Mouse (Mus musculus): ENCODE data around the gene Fcrl6. TPM values are rescaled to one million over a fixed set of nuclear protein-coding genes. Genes with fewer than 3 reads are reported as not detected.

Fcrl6 gene
- polyA plus RNA-seq, 1 experiment: not detected

DNA sequence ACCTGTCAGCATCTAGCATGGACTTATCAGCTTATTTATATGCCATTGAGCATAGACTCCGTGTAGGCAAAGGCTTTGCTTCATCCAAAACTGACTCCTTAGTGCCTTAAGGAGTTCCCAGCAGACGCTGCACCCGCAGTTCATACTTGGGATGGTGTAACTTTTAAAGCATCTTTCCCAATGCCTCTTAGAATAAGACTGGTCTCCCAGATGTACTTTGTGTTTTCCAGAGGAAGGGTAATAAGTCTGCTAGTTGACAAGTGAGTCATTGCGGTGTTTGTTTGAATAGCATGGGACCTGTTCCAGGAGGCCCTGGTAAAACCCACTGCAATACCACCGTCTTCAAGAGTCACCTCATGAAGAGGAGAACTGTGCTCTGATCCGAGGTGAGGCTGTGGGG is 22.2 kb downstream of the Fcrl6 start:
- TF ChIP-seq GATA1 (IDR thresholded peaks at IDR 0.05; ENCODE audit: low read length): no peak

DNA sequence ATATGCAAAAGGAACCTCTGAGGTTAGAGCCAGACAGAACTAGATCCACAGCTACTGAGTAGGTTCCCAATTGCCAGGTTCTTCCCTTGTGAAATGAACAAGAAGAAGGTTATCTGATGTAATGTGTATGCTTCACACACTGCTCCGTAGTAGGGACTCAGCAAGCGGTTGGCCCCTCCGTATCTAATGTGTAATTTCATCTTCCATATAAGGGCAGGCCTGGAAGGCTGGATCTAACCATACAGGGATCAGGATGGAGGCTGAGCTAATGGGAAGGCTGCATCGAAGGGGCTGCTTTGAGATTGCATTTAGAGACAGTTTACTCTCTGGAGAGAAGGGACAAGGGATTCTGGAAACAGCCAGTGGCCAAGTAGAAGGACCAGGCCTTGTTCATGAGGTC is 34.6 kb downstream of the Fcrl6 start:
- TF ChIP-seq GATA1 (IDR thresholded peaks at IDR 0.05; ENCODE audit: low read length): no peak

DNA sequence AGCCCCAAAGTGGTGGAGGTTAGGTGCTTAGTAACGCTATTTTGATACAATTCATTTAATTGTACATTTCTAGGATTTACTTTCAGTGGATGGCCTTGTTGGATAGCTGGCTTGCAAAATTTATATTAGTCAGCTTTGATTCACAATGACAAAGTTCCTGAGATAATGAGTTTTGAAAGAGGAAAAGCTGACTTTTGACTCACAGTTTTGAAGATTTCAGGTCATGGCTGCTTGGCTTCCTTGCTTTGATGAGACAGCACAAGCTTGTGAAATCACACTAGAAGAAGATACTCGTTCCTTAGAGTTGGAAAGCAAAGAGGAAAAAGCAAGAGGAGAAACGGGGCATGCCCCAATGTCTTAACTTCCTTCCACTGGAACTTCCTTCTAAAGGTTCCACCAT is 36.2 kb downstream of the Fcrl6 start:
- TF ChIP-seq GATA1 (IDR thresholded peaks at IDR 0.05; ENCODE audit: low read length): no peak

DNA sequence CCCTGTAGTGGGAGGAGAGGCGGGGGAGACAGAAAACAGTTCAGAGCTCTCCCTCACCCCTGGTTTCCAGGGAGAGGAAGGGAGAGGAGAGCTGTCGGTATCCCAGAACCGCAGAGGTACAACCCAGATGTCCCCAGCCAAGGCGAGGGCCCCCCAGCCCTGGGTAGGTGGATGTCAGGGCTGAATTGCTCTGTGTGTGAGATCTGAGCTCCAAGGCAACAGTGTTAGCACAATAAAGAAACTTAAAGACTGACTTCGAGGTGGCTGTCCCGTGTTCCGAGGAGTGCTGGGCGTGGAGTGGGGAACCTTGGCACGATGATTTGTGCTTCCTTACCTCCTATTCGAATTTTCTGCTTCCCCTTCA is 38.9 kb downstream of the Fcrl6 start:
- no peak for TF ChIP-seq GATA1 (IDR thresholded peaks at IDR 0.05; ENCODE audit: low read length)

DNA sequence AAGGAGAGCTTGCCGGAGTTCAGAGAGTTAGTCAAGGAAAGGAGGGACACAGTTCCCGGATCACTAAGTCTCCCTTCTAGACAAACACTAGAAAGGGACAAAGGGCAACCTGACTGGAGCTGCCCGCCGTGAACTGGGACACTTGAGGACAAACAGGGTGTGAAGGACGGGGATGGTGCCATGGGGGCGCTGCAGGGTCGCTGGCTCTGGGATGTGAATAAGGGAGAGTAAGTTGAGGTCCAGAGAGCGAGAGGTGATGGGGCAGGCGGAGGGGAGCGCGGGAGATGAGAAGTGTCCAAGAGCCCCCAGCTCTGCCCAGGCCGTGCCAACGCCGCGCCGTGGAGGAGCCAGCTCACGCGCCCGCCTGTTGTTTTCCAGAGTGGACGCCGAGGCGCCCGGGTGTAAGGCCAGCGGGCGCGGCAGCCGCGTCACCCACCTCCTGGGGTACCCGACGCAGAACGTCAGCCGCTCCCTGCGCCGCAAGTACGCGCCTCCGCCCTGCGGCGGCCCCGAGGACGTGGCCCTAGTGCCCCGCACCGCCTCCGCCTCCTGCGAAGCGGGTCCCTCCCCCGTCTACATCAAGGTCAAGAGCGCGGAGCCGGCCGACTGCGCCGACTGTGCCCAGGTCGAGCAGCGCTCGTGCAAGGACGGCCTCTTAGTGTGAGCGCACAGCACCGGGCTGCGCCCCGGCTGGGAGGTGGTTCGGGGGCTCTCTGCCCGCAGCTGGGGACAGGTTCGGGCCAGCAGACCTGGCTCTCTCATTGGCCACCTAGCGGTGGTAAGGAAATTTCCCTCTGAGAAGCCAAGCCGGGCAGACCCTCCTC is 39.5 kb downstream of the Fcrl6 start:
- TF ChIP-seq GATA1 (IDR thresholded peaks at IDR 0.05; ENCODE audit: low read length): no peak

DNA sequence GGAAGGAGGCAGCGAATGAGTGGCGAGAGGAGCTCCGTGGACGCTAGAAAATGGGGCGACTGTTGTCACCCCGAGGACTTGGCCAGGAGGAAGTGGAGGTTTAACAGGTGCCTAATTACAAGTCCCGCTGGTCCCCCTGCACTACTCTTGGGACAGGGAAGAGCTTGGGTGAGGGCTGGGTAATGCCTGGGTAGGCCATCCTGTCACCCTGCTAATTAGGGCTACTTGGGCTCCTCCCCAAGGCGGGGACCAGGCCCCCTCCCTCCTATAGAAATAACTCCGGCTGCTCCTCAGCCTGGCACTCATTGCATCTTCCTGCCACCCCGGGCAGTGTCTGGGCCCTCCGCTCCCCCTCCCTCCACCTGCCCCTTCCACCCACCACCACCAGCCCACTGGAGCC is 46.7 kb downstream of the Fcrl6 start, which contains the start of gene Vsig8:
TSS of gene Vsig8 (plus strand) at position 301 of the 400 bp plus-strand sequence.
- no peak for TF ChIP-seq GATA1 (IDR thresholded peaks at IDR 0.05; ENCODE audit: low read length)

DNA sequence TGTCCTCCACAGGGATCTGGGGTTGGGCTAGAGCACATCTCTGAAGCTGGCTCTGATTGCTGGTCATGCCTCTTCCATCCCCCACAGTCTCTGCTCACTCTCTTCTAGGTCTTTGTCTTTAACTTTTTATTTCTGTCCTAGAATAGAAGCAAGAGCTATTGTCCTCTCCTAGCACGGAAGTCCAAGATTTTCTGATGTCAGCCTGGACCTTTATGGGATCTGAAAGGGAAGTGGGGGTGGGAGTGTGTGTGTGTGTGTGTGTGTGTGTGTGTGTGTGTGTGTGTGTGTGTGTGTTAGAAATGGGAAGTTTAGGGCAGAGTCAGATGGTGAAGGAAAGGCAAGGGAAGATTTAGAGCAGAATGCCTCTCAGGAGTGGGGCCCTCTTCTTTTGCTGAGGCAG is 49.7 kb downstream of the Fcrl6 start:
- no peak for TF ChIP-seq GATA1 (IDR thresholded peaks at IDR 0.05; ENCODE audit: low read length)

DNA sequence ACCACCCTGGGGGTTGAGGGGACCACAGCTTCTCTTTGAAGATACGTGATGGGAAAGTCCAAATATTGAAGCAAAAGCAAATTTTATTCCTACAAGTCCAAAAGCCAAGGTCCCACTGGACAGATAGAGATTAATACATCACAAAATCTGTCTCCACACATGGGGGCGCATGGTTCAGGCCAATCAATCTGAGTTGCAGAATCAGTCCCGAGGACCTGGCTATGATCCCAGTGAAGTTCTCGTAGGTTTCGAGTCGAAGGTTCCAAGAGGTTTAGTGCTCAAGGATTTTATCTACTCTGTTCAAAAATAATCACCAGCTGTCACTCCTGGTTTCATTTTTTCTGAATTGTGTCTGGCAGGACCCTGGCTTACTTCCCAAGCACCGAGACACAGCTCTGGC is 51.3 kb downstream of the Fcrl6 start:
- no peak for TF ChIP-seq GATA1 (IDR thresholded peaks at IDR 0.05; ENCODE audit: low read length)

DNA sequence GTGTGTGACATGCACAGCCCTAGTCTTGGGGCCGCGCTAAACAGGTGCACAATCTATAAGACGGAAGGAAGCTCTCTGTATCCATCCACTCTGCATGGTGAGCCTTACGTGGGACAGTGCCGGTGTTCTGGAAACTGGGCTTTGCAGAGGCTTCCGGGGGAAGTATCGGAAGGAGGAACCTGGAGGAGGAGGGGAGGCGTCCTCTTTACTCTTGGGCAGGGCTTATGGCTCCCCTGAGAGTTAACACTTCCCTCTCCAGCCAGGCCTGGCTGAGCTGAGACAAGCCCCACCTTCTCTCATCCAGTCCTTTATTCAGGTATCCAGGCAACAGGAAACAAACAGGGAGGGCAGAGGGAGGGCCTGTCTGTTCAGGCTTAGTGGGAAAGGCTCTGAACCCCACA is 51.8 kb downstream of the Fcrl6 start:
- no peak for TF ChIP-seq GATA1 (IDR thresholded peaks at IDR 0.05; ENCODE audit: low read length)

DNA sequence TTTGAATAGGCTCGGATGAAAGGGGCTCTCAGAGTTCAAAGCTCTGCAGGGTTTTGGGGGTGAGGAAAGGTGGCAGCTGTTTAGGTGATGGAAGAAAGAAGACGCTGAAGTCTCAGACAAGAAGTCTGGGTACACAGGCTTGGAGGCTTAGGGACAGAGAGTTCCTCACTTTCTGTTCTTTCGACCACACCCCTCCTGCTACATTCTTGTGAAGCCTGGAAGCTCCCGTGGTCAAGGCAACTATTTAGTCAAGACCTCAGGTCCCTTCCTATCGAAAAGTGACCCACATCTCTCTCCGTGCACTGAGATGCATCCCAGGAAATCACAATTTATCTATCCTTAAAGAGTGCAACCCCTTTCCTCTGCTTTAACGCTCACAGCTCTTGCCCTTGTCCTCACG is 52.6 kb downstream of the Fcrl6 start:
- TF ChIP-seq GATA1 (IDR thresholded peaks at IDR 0.05; ENCODE audit: low read length): no peak

DNA sequence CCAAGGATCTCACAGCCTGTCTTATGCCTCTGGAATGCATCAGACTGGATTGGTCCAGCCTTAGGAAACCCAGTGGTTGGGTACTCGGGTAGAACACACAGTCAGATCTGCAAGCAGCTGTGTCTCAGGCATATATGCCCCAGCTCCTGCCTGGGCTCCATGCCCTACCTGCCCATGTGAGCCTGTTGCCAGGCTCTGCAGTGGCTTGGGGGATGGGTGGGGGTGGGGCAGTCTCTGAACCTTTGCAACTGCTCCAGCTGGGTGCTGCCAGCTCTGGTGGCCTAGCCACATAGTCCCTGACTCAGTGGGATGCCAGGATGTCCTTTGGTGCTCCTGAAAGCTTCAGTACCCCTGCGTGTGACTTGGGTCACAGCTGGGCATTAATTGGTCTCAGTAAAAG is 53.0 kb downstream of the Fcrl6 start:
- no peak for TF ChIP-seq GATA1 (IDR thresholded peaks at IDR 0.05; ENCODE audit: low read length)

DNA sequence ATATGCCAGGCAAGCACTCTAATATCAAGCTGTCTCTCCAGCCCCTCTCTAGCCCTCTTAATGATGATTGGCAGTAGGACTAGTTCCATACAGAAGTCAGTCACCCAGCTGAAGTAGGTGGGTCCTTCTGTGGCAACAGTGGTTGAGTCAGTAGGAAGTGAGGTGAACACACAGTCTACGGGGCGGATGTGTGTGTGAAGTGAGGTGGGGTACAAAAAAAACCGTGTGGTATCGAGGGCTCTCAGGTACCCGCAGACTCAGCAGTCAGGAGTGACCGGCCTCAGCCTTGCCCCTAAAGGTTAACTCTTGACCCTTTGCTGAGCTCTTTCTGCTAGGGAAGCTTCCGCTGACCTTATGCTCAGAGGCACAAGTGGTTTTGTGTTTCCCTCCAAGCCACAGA is 53.9 kb downstream of the Fcrl6 start:
- no peak for TF ChIP-seq GATA1 (IDR thresholded peaks at IDR 0.05; ENCODE audit: low read length)

Other genes with a start within 250 kb of the Fcrl6 start
- 10.6 and 13.0 TPM in 2 replicates for gene Pigm, start 226.0 kb downstream of the Fcrl6 start, polyA plus RNA-seq (2012)
- gene Slamf9, start 127.2 kb downstream of the Fcrl6 start, polyA plus RNA-seq (2012): not detected in 2 replicates
- gene Igsf9, start 120.8 kb downstream of the Fcrl6 start, polyA plus RNA-seq (2012): not detected in 2 replicates
- 837 and 1,350 TPM in 2 replicates for gene Tagln2, start 102.5 kb downstream of the Fcrl6 start, polyA plus RNA-seq (2012)
- 0.03 and 0.09 TPM in 2 replicates for gene Cfap45, start 81.8 kb downstream of the Fcrl6 start, polyA plus RNA-seq (2012)
- gene Vsig8, start 46.6 kb downstream of the Fcrl6 start, polyA plus RNA-seq (2012): not detected in 2 replicates
- not detected in 2 replicates for gene Slamf8, start 12.0 kb downstream of the Fcrl6 start, polyA plus RNA-seq (2012)
- not detected in 2 replicates for gene Dusp23, start 30.4 kb upstream of the Fcrl6 start, polyA plus RNA-seq (2012)
- gene Crp, start 95.5 kb upstream of the Fcrl6 start, polyA plus RNA-seq (2012): not detected in 2 replicates